Mouse (Mus musculus) T-helper 17 cell (primary cell): ENCODE data around the gene Nog.

Source experiments
- in situ Hi-C, 2 experiments: fragments of 300-600 bp; cut with MboI, MseI; formaldehyde crosslinking; loops; 1 replicate in 1 of 2; 2 replicates in 1 of 2; pipeline ENCODE4 v1.15.1; 2025; ENCODE audit warnings: high pct_unique_total_duplicates in 2 of 2

The Nog gene

DNA sequence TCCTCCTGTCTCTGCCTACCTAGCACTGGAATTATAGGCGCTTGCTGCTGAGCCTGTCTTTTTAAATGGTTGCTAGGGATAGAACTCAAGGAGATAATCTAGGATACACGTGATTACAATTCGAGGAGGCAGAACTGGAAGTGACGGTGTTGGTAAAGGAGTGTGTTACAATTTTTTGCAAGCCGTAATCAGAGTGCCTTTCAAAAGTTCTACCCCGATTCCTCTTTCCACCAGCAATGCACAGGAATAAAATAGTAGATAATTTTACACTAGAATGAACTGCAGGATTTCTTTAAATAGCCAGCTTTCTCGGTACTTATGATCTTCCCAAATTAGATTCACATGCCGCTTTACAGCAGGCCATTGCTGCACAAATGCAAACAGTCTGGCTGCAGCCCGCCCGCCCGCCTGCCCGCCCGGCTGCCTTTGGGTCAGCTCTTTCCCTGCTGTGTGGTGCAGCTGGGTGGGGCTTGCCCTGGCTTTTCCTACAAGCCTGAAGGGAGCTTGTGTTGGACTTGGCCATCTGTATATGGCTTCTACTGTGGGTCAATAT lies 32.2 kb downstream of the Nog start:
- in situ Hi-C loops, result no loop called here

DNA sequence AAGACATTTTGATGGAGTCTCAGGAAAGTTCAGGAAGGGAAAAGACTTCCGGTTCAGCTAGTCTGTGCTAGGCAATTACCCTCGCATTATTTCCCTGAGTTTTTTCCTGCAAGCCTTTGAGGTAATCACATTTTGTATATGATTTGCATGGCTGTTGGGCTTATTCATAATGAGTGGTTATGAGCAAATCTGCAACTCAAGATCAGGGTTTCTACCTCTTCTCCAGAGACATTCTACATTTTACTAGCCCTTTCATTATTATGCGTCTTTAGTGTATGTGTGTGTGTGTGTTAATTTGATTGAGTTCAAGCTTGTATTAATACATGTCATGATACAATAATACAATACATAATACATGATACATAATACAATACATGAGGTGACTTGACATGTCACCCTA lies 34.6 kb downstream of the Nog start:
- in situ Hi-C loops, result no loop called here

DNA sequence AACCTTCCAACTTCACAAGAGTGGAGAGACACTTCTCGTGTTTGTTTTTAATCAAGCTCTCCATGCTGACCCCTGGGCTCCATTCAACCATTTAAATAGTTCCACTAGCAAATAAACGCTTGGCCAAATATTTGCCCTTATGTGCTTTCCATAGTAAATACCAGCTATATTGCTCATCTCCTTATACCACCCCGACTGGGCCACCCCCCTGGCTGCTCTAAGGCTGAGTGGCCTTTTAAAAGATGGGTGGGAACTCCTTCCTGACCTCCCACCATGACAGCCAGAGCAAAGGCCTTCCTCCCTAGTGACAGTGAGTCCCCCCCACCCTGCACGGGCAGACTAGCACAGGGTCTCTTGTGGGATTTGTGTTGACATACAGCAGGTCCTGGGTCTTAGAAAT lies 37.1 kb downstream of the Nog start:
- in situ Hi-C loops, result no loop called here

DNA sequence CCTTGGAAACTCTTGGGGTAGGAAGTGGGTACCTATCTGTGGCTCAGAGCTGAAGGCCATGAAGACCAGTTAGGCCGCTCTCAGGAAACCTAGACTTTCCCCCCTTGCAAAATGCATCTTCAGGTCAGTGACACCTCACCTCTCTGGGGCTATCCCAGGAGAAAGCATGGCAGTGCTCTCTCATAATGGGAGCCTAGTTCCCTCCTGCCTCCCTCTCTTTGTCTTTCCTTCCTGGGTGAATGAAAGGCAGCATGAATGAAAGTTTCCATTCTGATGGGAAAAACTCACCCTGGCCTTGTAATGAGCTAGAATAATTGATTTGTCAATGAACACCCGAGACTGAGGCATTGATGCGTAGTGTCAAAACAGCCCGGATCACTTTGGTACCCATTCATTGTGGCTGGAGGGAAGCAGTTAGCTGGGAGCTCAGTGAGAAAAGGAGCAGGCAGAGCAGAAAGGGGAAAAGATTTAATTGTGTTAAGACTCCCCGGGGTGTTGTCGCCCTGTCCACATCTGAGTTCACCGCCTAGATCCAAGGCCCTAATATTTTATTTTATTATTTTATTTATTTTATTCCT lies 42.7 kb downstream of the Nog start:
- in situ Hi-C loops, result no loop called here

DNA sequence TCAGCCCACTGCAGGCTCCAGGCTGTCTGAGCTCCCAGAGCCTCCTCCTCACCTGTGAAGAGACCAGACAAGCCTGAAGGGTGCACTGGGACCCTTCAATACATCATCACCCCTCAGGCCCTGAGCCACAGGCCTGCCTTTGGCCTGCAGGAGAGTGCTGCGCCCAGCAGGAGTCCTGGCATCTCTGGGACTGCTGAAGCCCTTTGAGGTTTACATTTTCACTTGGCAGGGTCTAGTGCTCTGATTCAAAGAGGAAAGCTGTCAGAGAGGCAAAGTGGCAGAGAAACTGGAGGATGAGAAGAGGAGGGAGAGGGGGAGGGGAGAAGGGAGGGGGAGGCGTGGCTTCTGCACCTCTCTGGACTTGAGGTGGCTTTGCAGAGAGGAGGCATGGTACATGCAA lies 44.2 kb downstream of the Nog start:
- in situ Hi-C loops, result no loop called here

DNA sequence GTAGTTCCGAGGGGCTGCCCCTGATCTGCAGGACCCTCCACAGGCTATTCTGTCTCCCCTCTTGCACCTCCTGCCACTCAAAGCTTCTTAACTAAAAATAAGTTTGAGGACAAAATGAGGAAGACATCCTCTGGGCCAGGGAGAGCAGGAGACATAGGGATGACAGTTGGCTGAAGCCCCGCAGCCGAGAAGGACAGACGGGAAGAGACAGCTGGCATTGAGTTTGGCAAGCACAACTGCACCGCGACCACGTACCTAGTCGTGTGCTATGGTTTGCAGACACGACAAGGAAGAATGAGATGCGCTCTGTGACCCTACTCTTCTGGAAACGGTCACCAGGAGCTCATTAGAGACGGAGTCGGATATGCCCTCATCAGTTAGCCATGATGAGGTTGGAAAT lies 48.2 kb downstream of the Nog start:
- in situ Hi-C loops, result no loop called here
